Mouse (Mus musculus) cortical plate, adult 2 months (tissue): ENCODE results near the gene Aldh16a1.

ENCODE experiments used
- CTCF ChIP-seq: fragments of 200-500 bp; IDR thresholded peaks from 2 replicates; pipeline ENCODE4 v1.5.1; 2011; ENCODE audit warnings: mild to moderate bottlenecking, control low read depth, low read length; ENCODE audit not compliant: insufficient read depth; ENCODE audit errors: extremely low read depth
- POLR2A ChIP-seq: fragments of 200-500 bp; IDR thresholded peaks from 2 replicates; pipeline ENCODE4 v1.6.1; 2011; ENCODE audit warnings: mild to moderate bottlenecking, low read length, control low read depth; ENCODE audit not compliant: insufficient read depth; ENCODE audit errors: extremely low read depth

DNA sequence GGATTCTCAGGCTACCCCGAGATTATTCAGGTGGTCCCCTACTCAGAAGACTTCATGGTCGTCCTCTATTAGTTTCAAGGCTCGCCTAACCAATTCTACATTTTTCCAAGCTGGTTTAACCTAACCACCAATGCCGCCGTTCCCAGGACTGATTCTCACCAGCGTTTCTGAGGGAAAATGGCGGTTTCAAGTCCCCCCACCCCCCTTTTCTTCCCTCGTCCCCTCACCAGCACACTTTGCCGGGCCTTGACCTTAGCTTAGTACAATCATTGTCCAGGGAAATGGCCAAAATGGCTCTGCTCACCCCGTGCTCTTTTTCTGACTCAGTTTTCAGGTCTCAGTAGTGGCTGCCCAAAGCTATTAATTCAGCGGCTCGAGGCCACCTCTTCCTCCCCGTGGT is 21.0 kb upstream of the Aldh16a1 start:
- TF ChIP-seq CTCF (no peak), POLR2A (no peak)
